Mouse (Mus musculus) G1E (cell line): Measurements from ENCODE around the gene Slc25a14. TPM values are rescaled to one million over a fixed set of nuclear protein-coding genes. Genes with fewer than 3 reads are reported as not detected.

Experiments used
- ATAC-seq: 2 replicates; pipeline ENCODE4 v1.8.0; 2016; ENCODE audit warnings: mild to moderate bottlenecking; ENCODE audit not compliant: insufficient number of reproducible peaks, poor library complexity, low FRiP score, severe bottlenecking; ENCODE audit errors: extremely low read depth
- DNase-seq: peaks from one replicate; pipeline ENCODE4 v3.0.0; 2012; ENCODE audit warnings: low spot score
- H3K27me3 ChIP-seq: 2 replicates; pipeline ENCODE4 v1.6.1; 2012; ENCODE audit warnings: mild to moderate bottlenecking, low read length, inconsistent platforms; ENCODE audit not compliant: insufficient read depth
- H3K36me3 ChIP-seq: replicated peaks from 2 replicates; pipeline ENCODE3; 2012; ENCODE audit warnings: mild to moderate bottlenecking, inconsistent platforms
- H3K4me1 ChIP-seq: 2 replicates; pipeline ENCODE4 v1.6.1; 2012; ENCODE audit warnings: low read depth, low read length, inconsistent platforms, mixed read lengths; ENCODE audit not compliant: insufficient read depth
- H3K4me3 ChIP-seq: 2 replicates; pipeline ENCODE4 v1.5.1; 2012; ENCODE audit warnings: low read depth, mild to moderate bottlenecking, inconsistent platforms, low read length, moderate library complexity, mixed read lengths
- H3K9me3 ChIP-seq: replicated peaks from 2 replicates; pipeline ENCODE4 v1.6.1; 2012; ENCODE audit warnings: inconsistent platforms
- CTCF ChIP-seq: IDR thresholded peaks from 2 replicates; pipeline ENCODE4 v1.5.1; 2012; ENCODE audit warnings: low read depth, low read length, inconsistent platforms, mixed read lengths
- GATA1 ChIP-seq: IDR thresholded peaks from 2 replicates; pipeline ENCODE4 v1.6.1; 2012; ENCODE audit warnings: borderline replicate concordance, low read length, inconsistent platforms, mixed read lengths
- GATA2 ChIP-seq: IDR thresholded peaks from 2 replicates; pipeline ENCODE4 v1.6.1; 2012; ENCODE audit warnings: low read depth, low read length, inconsistent platforms, borderline replicate concordance
- POLR2AphosphoS5 ChIP-seq: IDR thresholded peaks from 2 replicates; pipeline ENCODE4 v1.6.1; 2012; ENCODE audit warnings: low read depth, low read length, inconsistent platforms; ENCODE audit not compliant: insufficient replicate concordance
- TAL1 ChIP-seq: conservative IDR thresholded peaks from 2 replicates; pipeline ENCODE4 v1.6.1; 2012; ENCODE audit warnings: low read depth, low read length, inconsistent platforms, mixed read lengths
- polyA plus RNA-seq: library from polyadenylated mRNA; stranded (reverse); fragments of >175 nt; gene quantifications from 2 replicates; pipeline ENCODE4 v1.2.3, GENCODE M21; 2012
- total RNA-seq, 2 experiments: library from RNA; stranded (forward) in 1 of 2; stranded (reverse) in 1 of 2; fragments of 200-1000 nt in 1 of 2; fragments of >200 nt in 1 of 2; fragmentation: Nextera tagmentation in 1 of 2; gene quantifications; 2 replicates each; pipeline ENCODE4 v1.2.3; 2014 to 2017

The Slc25a14 gene
- 5.1 and 5.6 TPM in 2 replicates for total RNA-seq (2014; fragmentation: Nextera tagmentation)
- total RNA-seq (2017) = 11.8 and 17.0 TPM in 2 replicates
- 0.21 and 0.29 TPM in 2 replicates for polyA plus RNA-seq

- Histone ChIP-seq H3K4me3 (peak within 1 kb of the TSS; percentile 81), H3K36me3 (peaks cover 2% of the 10 kb centered on the region), H3K9me3 (no peaks in the 10 kb centered on the region), H3K27me3 (no peaks in the 10 kb centered on the region), H3K4me1 (peaks cover 9% of the 10 kb centered on the region; the same call in 1 of the 2 replicates)
- TF ChIP-seq POLR2AphosphoS5 (no peak), GATA1 (no peak), TAL1 (no peak), CTCF (no peak), GATA2 (no peak)
- DNase-seq = peak; percentile 60
- peak; percentile 94 for ATAC-seq
Observed at GRCm38 (mm10) chrX:48623379-48624053, at the start of gene Slc25a14. Gene Slc25a14, plus strand, starts transcription at chrX:48623413.

GRCm38 (mm10) chrX:48583332-48583731 lies 39.9 kb upstream of the Slc25a14 start:
- H3K9me3 ChIP-seq = no peaks in the 10 kb centered on the region
- H3K27me3 ChIP-seq = no peaks in the 10 kb centered on the region
- TF ChIP-seq GATA1 (no peak), CTCF (no peak), GATA2 (no peak), TAL1 (no peak), POLR2AphosphoS5 (no peak)
- H3K36me3 ChIP-seq = peaks cover 35% of the 10 kb centered on the region
- H3K4me1 ChIP-seq = no peaks in the 10 kb centered on the region; the same call in 1 of the 2 replicates
- H3K4me3 ChIP-seq = no peak overlapping the region
- DNase-seq (no peak), ATAC-seq (no peak)

GRCm38 (mm10) chrX:48593721-48594098 lies 29.5 kb upstream of the Slc25a14 start:
- DNase-seq (no peak), ATAC-seq (no peak)
- peaks cover 18% of the 10 kb centered on the region for H3K36me3 ChIP-seq
- H3K4me1 ChIP-seq = peaks cover 4% of the 10 kb centered on the region
- H3K4me3 ChIP-seq = peak overlapping the region; percentile 79
- H3K9me3 ChIP-seq = no peaks in the 10 kb centered on the region
- no peaks in the 10 kb centered on the region for H3K27me3 ChIP-seq
- no peak for TF ChIP-seq GATA1
- no peak for TF ChIP-seq GATA2
- TF ChIP-seq CTCF = no peak
- no peak for TF ChIP-seq TAL1
- TF ChIP-seq POLR2AphosphoS5 = no peak

GRCm38 (mm10) chrX:48594099-48594760 lies 29.0 kb upstream of the Slc25a14 start, which contains the start of gene Zfp280c:
Gene Zfp280c, minus strand, starts transcription at chrX:48594504.
- Histone ChIP-seq H3K36me3 (peaks cover 16% of the 10 kb centered on the region), H3K9me3 (no peaks in the 10 kb centered on the region), H3K27me3 (no peaks in the 10 kb centered on the region), H3K4me3 (peak within 1 kb of the TSS; percentile 79), H3K4me1 (peaks cover 4% of the 10 kb centered on the region)
- ATAC-seq (peak; percentile 90), DNase-seq (peak; percentile 68)
- TF ChIP-seq POLR2AphosphoS5 = no peak
- TF ChIP-seq TAL1 = no peak
- no peak for TF ChIP-seq GATA1
- no peak for TF ChIP-seq CTCF
- no peak for TF ChIP-seq GATA2

- peaks cover 4% of the 10 kb centered on the region for H3K4me1 ChIP-seq
- peaks cover 4% of the 10 kb centered on the region for H3K36me3 ChIP-seq
- no peak for ATAC-seq
- TF ChIP-seq CTCF (no peak), GATA2 (no peak), GATA1 (no peak), TAL1 (no peak), POLR2AphosphoS5 (no peak)
- H3K27me3 ChIP-seq = no peaks in the 10 kb centered on the region
- no peak for DNase-seq
- no peak overlapping the region for H3K4me3 ChIP-seq
- no peaks in the 10 kb centered on the region for H3K9me3 ChIP-seq
Observed at GRCm38 (mm10) chrX:48596053-48596452, 27.2 kb upstream of the Slc25a14 start.

- no peak for TF ChIP-seq GATA1
- TF ChIP-seq TAL1 = no peak
- no peak for TF ChIP-seq GATA2
- no peak for TF ChIP-seq POLR2AphosphoS5
- TF ChIP-seq CTCF = no peak
- DNase-seq (no peak), ATAC-seq (no peak)
- H3K4me1 ChIP-seq = peaks cover 4% of the 10 kb centered on the region
- H3K36me3 ChIP-seq = peaks cover 2% of the 10 kb centered on the region
- H3K27me3 ChIP-seq = no peaks in the 10 kb centered on the region
- no peaks in the 10 kb centered on the region for H3K9me3 ChIP-seq
- no peak overlapping the region for H3K4me3 ChIP-seq
Observed at GRCm38 (mm10) chrX:48596906-48597305, 26.3 kb upstream of the Slc25a14 start.
